Mouse (Mus musculus): ENCODE results near the gene Gnb3.

The Gnb3 gene

DNA sequence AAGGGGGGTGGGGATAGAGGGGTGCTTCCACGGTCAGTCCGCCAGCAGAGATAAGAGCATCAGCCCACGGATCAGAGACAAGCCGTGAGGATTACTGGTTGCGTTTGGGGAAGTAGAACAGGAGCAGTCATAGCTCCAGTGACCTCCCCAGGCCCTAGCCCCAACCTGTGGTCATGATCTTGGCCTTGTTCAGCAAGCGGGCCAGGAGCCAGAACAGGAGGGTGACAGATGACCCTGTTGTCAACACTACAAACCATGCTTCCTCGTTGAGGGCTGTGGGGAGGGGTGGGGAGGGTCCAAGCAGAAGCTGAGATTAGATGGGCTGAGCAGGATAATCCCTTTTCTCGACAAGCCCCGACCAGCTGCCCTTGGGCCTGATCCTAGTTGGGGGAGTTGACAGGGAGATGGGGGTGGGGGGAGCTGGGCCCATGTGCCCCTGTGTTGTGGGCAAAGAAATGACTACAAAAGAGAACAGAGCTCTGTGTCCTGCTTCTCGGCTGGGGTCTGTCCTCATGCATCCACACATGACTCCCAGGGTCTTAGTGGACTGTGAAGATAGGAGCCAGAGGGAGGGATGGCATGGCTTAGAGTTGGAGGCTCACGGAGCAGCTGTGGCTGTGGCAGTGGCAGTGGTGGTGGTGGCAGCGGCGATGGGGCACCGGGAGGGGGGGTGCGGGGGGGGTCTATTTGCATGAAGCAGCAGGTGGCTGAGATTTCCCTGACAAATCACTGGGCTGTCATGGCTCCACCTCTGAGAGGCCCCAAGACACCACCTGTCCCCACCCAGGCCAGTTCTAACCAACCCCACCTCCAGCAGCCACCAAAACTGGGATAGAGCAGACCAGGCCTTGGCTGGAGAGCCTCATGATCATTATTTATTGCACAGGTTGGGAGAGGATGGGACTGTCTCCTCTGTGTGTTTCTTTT lies at the start of gene Gnb3:
Gene Gnb3, minus strand, starts transcription at position 35 of the 927 bp plus-strand sequence.
- DNase-seq (ENCODE audit: low read depth, low spot score): no peak

DNA sequence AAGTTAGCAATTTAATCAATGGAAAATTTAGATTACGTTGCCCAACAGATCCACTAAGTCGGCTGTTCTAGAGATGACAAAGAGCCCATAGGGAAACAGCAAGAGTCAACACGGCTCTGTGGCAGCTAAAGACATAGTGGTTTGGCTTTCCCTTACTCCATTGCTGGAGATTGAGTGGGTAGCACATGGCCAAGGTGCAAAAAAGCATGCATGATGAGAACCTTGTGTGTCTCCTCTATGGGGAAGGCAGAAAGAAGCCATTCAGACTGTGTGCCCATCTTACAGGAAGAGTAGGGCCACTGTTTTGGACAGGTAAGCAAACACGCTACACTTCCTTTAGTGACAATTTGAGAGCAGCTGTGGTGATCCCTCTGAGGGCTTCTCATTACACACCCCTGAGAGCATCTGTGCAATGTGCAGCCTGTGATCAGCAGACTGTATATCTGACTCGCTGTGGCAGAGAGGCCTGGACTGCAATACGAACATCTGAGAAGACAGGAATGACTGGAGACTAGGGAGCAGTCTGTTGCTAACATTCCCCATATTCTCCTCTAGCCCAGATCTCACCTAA lies 48.6 kb upstream of the Gnb3 start:
- no peak for DNase-seq (ENCODE audit: low read depth, low spot score)

GRCm38 (mm10) chr6:124887986-124888385 lies 47.9 kb upstream of the Gnb3 start, which contains the start of gene Cd4:
Gene Cd4, minus strand, starts transcription at chr6:124888221.
- no peak for DNase-seq (ENCODE audit: low read depth, low spot score)

DNA sequence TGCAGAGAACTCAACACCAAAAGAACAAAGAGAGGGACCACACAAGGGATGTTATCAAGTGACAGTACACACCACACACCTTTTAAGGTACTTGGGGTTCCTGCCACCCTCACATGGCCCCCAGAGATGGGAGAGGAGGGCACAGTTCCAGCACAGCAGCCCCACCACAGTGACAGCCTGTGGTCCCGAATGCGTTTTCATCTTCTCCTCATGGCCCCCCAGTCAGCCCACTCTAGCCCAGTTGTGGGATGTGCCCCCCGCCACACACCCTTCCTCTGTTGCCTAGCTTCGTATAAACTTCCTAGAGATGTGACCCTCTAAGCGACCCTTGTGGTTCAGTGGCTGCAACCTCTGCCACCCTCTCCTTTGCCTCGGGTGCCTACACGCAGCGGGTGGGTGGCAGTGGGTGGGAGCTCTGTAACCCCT lies 45.9 kb upstream of the Gnb3 start:
- DNase-seq (ENCODE audit: low read depth, low spot score): no peak

DNA sequence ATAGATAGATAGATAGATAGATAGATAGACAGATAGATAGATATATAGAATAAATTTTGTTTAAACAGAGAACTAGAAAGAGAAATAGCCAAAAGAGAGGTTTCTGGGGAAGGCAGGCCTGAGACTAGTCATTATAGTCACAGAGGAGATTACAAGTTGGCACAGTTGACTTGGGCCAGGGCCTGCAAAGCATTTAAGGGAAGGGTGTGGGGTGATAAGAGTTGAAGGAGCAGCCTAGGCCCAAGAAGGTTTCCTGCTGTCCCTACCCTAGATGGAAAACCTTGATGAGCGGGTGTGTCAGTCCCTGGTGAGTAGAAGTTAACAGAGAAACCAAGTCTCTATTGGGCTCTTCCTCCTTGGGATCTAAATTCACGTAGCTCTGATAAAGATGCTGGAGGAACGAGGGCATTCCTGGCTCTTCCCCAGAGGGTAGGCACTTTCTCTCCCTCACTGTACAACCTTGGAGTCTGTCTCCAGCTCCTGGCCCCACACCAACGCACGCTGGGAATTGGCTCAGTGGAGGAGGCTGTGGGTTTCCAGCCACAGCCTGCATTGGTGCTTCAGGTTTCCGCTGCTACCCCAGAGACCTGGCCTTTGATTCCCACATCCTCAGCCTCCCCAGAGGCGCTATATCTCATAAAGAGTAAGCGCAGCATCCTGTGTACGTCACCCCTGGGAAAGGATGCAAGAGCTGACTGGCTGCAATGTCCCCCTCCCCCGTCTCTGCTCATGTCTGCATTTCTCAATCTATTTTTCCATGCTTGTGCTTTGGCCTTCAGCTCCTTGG lies 44.8 kb upstream of the Gnb3 start:
- DNase-seq (ENCODE audit: low read depth, low spot score): no peak

GRCm38 (mm10) chr6:124883351-124883750 lies 43.3 kb upstream of the Gnb3 start:
- no peak for DNase-seq (ENCODE audit: low read depth, low spot score)

- no peak for DNase-seq (ENCODE audit: low read depth, low spot score)
These were observed 41.7 kb upstream of the Gnb3 start for GRCm38 (mm10) chr6:124881821-124882220.

- no peak for DNase-seq (ENCODE audit: low read depth, low spot score)
These were observed 39.3 kb upstream of the Gnb3 start for GRCm38 (mm10) chr6:124879390-124879789.

GRCm38 (mm10) chr6:124874348-124874747 lies 34.3 kb upstream of the Gnb3 start:
- no peak for DNase-seq (ENCODE audit: low read depth, low spot score)

DNA sequence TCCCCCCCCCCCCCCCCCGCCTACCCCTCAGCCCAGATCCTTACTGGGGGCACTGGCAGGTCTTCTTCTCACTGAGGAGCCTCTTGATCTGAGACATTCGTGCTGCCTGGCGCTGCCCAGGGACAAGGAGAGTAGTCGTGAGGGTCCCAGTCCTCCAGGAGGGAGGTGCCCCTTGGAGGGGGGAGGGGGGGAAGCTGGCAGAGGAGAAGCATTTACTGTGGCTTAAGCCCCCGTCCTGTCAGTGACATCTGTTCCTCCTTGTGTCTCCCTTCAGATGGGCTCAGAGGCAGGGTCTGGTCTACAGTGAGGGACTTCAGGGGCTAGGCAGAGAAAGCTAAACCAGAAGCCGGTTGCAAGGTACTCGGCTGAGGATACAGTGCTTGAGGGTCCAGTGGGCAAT lies 26.5 kb upstream of the Gnb3 start:
- no peak for DNase-seq (ENCODE audit: low read depth, low spot score)

GRCm38 (mm10) chr6:124865766-124866362 lies 25.8 kb upstream of the Gnb3 start:
- no peak for DNase-seq (ENCODE audit: low read depth, low spot score)

DNA sequence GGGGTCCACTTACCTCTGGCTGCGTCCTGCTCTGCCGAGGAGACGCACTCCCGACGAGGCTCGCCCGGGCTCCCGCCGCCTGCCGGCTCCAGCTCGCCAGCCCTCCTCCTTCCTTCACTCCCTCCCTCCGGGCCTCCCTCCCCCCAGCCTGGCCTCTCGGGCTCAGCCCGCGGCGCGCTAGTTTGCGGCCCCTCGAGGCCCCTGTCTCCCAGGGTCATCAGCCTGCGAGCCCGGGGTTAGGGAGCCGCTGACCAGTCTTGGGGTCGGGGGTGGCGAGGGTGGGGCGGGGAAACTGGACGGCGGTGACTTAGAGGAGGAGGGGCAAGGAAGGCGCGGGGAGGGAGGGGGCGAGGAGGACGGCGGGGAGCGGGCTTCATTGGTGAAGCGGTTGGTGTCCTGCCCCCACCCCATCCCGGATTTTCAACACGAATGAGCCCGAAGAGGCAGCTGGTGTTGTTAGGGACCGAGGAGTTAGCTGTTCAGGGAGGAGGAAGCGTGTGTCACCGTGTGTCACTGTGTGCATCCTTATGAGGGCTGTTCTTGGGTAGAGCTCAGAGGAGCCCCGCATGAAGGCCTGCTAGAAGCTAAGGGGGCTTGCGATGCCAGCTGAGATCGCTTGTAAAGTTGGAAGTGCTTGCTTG lies 23.7 kb upstream of the Gnb3 start, which contains the start of gene Gpr162:
Gene Gpr162, minus strand, starts transcription at position 326 of the 641 bp plus-strand sequence.
- no peak for DNase-seq (ENCODE audit: low read depth, low spot score)

DNA sequence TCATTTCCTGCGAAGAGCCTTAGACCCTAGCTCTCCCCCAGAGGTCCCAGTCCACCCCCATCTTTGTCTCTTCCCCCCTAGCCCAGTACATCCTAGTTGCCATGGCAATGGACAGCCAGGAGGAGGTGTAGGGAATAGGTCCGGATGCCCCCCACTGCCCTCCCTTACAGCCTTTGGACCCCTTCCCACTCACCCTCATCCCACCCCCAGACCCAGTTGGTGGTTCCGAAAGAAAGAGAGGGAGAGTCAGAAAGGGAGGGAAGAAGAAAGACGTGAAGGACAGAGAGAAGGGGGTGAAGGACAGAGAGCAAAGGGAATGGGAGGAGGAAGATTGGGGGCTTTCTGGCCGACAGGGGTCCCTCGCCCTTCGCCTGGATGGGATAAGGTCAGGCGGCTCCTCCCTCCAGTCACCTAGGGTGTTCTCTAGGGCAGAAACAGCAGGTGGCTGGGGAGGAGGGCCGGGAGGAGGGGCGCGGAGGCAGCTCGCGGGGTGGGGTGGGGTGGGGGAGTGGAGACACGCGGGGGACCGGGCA lies 23.1 kb upstream of the Gnb3 start:
- no peak for DNase-seq (ENCODE audit: low read depth, low spot score)

DNA sequence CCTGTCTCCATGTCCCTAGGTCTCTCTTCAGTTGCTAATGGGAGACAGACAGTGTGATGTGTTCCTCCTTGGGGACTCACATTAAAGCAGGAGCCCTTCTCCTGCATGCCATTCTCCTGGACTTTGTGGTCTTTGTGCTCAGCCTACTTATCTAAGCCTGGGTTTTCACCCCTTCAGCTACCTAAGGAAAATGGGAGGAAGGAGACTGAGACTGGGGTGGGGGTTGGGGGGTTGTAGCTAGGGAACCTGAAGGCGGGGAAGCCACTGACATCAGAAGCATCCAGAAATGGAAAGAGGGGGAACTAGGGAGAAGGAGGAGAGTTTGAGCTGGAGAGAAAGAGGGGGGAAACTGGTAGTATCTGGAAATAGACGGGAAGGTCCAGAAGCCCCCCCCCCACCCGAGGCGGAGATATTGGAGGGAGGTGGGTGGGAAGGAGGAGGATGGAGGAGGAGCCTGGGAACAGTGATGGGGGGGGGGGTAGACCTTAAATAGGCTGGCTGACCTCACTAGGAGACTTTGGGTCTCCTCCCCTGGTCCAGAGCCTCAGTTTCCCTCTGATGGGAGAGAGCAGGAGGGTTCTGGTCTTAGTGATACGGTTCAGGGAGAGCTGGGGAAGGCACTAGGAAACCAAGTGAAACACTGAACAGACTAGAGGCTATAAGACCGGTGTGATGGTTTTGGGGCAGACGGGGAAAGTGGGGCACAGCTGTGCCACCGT lies 22.5 kb upstream of the Gnb3 start:
- no peak for DNase-seq (ENCODE audit: low read depth, low spot score)

- DNase-seq (ENCODE audit: low read depth, low spot score): no peak
These were observed 21.7 kb upstream of the Gnb3 start for GRCm38 (mm10) chr6:124861802-124862201.

- DNase-seq (ENCODE audit: low read depth, low spot score): no peak
These were observed 21.2 kb upstream of the Gnb3 start for GRCm38 (mm10) chr6:124861266-124861665.

DNA sequence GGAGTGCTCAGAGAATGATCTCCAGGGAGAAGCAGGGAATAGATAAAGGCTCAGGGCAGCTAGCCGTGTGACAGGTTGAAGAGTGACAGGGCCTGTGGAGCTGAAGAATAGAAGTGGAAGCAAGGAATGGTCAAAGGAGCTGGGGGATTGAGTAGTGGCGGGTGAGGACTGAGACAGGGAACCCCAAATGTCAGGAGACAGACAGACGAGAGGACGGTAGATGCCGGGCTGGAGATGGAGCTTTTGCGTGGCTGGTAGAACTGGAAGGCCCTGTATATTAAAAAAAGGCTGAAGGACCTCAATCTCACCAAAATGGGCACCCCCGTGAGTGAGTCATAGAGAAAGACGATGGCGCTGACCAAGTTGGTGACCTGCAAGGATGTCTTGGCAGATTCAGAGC lies 20.4 kb upstream of the Gnb3 start:
- DNase-seq (ENCODE audit: low read depth, low spot score): no peak

- DNase-seq (ENCODE audit: low read depth, low spot score): no peak
These were observed 19.6 kb upstream of the Gnb3 start for GRCm38 (mm10) chr6:124859725-124860124.

DNA sequence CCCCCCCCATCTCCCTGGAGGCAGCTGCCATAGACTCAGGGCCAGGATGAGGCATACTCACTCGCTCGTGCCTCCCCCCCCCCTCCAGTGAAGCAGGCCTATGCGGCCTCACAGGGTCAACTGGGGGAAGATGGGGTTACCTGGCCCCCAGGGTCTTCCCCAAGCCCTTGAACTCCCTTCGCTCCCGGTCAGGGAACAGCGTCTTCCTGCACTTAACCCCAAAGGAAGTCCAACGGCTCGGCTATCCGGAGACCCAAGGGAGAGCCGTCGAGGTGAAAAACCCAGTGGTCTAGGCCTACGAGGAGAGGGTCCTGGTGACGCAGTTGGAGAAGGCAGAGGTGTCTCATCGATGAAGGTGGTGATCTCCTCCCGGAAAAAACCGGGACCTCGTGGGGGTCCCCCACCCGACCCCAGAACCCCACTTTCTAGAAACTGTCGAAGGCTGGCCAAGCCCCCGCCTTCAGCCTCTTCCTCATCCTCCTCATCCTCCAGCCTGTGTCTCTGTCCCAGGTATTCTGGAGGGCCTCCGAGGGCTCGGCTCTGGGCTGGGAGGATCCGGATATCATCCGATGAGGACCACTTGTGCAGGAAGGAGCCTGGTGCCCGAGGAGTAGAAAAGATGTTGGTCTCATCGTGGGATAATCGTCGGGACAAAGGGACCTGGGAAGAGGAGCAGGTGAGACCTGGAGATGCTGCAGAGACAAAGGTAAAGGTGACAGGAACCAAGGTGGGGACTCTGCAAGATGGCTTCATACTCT lies 18.7 kb upstream of the Gnb3 start:
- no peak for DNase-seq (ENCODE audit: low read depth, low spot score)

Data from c-Kit-negative CD71-positive TER-119-positive erythroid progenitor cells, embryonic 14.5 days (primary cell).